Mouse (Mus musculus) heart, embryonic 11.5 days (tissue): ENCODE results near the gene Als2. TPM values are rescaled to one million over a fixed set of nuclear protein-coding genes. Genes with fewer than 3 reads are reported as not detected.

ENCODE experiments used
- ATAC-seq: fragments of 200-750 bp; cut with Nextera tagmentation; replicated peaks from 2 replicates; pipeline ENCODE4 v1.8.0; 2017; ENCODE audit warnings: moderate library complexity; ENCODE audit not compliant: insufficient number of reproducible peaks, low FRiP score, low TSS enrichment
- H3K27ac ChIP-seq: fragments of 300-500 bp; sonication (generic); 2 replicates; pipeline ENCODE4 v1.5.1; 2014; ENCODE audit warnings: mild to moderate bottlenecking, low read depth, low read length
- H3K27me3 ChIP-seq: fragments of 300-500 bp; sonication (generic); 2 replicates; pipeline ENCODE4 v1.6.1; 2014; ENCODE audit warnings: mild to moderate bottlenecking, low read length, mixed read lengths; ENCODE audit not compliant: control insufficient read depth, insufficient read depth
- H3K36me3 ChIP-seq: fragments of 300-500 bp; sonication (generic); 2 replicates; pipeline ENCODE4 v1.6.1; 2014; ENCODE audit warnings: mild to moderate bottlenecking, low read length, moderate library complexity, mixed read lengths; ENCODE audit not compliant: control insufficient read depth, insufficient read depth
- H3K4me1 ChIP-seq: fragments of 300-500 bp; sonication (generic); 2 replicates; pipeline ENCODE4 v1.6.1; 2014; ENCODE audit warnings: low read length; ENCODE audit not compliant: control insufficient read depth, insufficient read depth
- H3K4me2 ChIP-seq: fragments of 300-500 bp; sonication (generic); 2 replicates; pipeline ENCODE4 v1.6.1; 2014; ENCODE audit warnings: mild to moderate bottlenecking, moderate library complexity
- H3K4me3 ChIP-seq: fragments of 300-500 bp; sonication (generic); 2 replicates; pipeline ENCODE4 v1.5.1; 2014; ENCODE audit warnings: low read depth, low read length
- H3K9ac ChIP-seq: fragments of 300-500 bp; sonication (generic); 2 replicates; pipeline ENCODE4 v1.6.1; 2014; ENCODE audit warnings: mild to moderate bottlenecking, low read depth, low read length, moderate library complexity
- H3K9me3 ChIP-seq: fragments of 300-500 bp; sonication (generic); replicated peaks from 2 replicates; pipeline ENCODE4 v1.6.1; 2016; ENCODE audit warnings: low read length; ENCODE audit not compliant: control insufficient read depth
- WGBS: fragments of 180-500 bp; shearing (Covaris S2); extraction: QIAGEN DNeasy Blood & Tissue Kit; methylation state at CpG from one replicate; pipeline ENCODE4 v1.1.7; 2014; ENCODE audit not compliant: insufficient replicate concordance; 5-methylcytosine and 5-hydroxymethylcytosine counted together
- polyA plus RNA-seq: library from polyadenylated mRNA; unstranded; fragments of >200 nt; fragmentation: Nextera tagmentation; extraction: Ambion mirVana; gene quantifications from 2 replicates; pipeline ENCODE4 v1.2.1, GENCODE M21; 2014

Gene Als2
- polyA plus RNA-seq, 1 experiment from 2014 or later, result 10.1 TPM

DNA sequence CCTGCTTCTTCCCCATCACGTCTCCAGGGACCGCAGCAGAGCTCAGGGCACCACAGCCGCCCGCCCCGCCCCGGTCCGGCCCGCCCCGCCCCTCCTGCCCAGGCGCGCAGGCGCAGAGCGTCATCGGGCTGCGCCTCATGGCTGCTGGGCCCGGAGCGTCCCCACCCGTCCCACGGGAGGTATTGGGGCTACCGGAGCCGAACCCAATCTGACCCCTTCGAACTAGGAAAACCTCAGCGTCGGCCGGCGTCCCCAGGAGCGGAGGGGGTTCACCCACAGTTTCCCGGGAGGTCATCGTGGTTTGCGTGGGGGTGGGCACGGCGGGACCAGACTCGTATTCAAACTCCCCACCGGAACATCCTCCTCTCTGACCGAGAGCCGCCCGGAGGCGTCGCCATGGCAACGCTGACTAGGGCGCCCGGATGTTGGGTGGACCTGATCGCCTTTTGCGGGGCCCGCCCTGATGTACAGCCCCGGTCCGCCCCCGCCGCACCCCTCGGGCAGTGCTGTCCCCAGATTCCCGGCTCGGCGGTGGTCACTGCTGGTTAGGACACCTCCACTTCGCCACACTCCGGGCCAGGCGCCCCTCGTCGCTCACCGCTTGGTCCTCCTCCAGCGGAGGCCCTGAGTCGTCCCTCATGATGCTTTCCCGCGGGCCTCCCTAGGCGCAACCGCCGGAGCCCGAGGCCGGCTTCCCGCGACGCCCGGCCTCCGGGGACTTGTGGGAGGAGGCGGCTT lies 117.1 kb downstream of the Als2 start, which contains the start of gene Tmem237:
TSS of gene Tmem237 (minus strand) at position 689 of the 738 bp plus-strand sequence.
- Histone ChIP-seq H3K27ac (peak within 1 kb of the TSS; percentile 72), H3K9ac (peak within 1 kb of the TSS; percentile 84), H3K36me3 (no peaks in the 10 kb centered on the region), H3K4me3 (peak within 1 kb of the TSS; percentile 73), H3K4me1 (0 out of 2 replicates have a peak, but pooled peaks cover 6% of the 10 kb centered on the region), H3K4me2 (peak within 1 kb of the TSS; percentile 92), H3K9me3 (no peaks in the 10 kb centered on the region), H3K27me3 (no peaks in the 10 kb centered on the region)
- ATAC-seq, result peak; percentile 95
- under 1% methylated on average over 74 of the region's 74 CpGs for WGBS

Other genes starting within 250 kb of the Als2 start
- not detected in 2 replicates for gene C2cd6, start 142.3 kb downstream of the Als2 start, polyA plus RNA-seq
- 20.3 and 21.0 TPM in 2 replicates for gene Tmem237, start 116.8 kb downstream of the Als2 start, polyA plus RNA-seq
- gene Mpp4, start 73.8 kb downstream of the Als2 start, polyA plus RNA-seq, result 0.53 and 0.55 TPM in 2 replicates
- gene Cdk15, start 19.7 kb upstream of the Als2 start, polyA plus RNA-seq, result 0.50 TPM in 1 of 2 replicates, not detected in the other
- 4.5 and 6.0 TPM in 2 replicates for gene Fzd7, start 245.2 kb upstream of the Als2 start, polyA plus RNA-seq